Mouse (Mus musculus) spleen, embryonic (tissue): ENCODE data around the gene 1700066M21Rik.

Source experiments
- CTCF ChIA-PET: fragments of 350-600 bp; sonication (Branson Sonifier 250); formaldehyde crosslinking; loops from one replicate; lab custom pipeline; 2022; lab: Charles Lee

Gene 1700066M21Rik

GRCm38 (mm10) chr1:57390993-57391790 lies 13.8 kb downstream of the 1700066M21Rik start:
- CTCF ChIA-PET, result no interaction called here

DNA sequence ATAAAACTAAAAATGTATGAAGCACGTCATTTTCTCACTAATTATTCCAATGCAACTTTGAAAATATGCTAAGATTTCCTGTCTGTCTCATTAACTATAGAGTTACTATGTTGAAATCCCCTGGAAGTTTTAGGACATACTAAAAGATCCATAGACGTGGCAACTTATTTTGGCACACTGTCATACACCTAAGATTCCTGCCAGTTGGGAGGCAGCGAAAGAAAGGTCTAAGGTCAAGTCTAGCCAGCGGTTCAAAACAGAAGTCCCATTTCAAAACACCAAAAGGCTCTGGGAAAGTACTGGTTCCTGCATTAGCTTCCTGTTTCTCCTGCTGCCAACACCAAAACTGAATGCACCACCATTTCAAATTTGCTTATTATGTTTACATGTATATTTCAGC lies 15.0 kb downstream of the 1700066M21Rik start:
- CTCF ChIA-PET, result no interaction called here

GRCm38 (mm10) chr1:57394051-57394450 lies 16.6 kb downstream of the 1700066M21Rik start:
- CTCF ChIA-PET, result interaction anchor here (1.1 kb wide), 1 partner anchor 17 kb away, joined by 3 read pairs; the partner anchor contains the start of gene 1700066M21Rik

DNA sequence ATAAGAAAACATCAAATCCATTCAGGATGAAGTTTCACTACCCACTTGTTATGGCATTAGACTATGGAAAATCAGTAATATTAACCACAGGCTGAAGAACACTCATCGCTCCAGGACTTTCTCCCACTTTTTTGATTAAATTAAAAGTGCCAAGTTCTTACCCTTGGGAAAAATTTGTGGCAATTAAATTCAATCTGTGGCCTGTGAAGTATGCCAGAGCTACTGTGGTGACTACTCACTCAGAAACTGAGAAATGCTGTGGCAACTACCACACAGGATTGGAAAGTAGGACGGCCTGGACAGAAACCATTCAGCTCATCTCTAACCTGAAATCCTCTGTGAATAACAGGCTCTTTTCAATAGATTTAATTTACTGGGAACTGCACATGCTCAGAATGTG lies 22.9 kb downstream of the 1700066M21Rik start:
- CTCF ChIA-PET, result no interaction called here

GRCm38 (mm10) chr1:57400877-57401276 lies 23.5 kb downstream of the 1700066M21Rik start:
- CTCF ChIA-PET, result no interaction called here

- CTCF ChIA-PET, result no interaction called here
These were observed 24.7 kb downstream of the 1700066M21Rik start for GRCm38 (mm10) chr1:57402116-57402515.

DNA sequence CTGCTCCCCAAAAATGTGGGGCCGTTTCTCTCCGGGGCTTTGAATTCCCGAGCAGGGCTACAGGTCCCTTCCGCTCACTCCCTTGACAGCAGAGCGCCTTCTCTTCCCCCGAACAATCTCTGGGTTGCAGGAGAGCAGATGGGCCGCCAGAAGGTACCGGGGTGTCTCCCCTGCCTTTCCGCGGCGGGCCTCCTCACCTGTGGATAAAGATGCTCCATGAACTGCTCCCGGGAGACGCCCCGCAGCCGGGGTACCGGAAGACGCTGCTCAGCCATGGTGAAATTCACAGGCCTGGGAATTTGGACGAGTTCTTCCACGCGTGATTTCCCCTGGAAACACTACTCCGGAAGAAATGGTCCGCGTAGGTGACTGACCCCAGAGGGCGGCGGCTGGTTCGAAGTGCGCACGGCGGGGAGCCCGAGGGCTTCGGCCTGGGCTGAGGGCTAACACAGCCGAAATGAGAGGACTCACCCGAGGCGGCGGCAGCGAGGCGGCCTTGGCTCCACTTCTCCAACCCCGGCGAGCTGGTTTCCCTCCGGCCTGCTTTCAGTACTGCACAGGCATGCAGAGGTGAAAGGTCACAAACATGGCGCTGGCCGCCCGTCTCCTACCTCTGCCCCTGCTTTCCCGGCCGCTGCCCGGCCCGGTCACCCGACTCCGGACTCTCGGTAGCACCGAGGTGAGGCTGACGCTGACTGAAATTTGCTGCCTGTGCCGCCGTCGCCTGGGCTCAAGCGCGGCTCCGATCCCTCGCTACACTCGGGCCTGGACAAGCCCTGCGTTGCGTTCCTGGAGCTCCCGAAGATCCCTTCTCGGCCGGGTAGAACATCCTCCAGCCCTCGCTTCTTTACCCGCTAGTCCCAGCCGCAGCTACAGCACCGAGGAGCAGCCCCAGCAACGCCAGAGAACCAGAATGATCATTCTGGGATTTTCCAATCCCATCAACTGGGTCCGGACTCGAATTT lies 29.0 kb downstream of the 1700066M21Rik start, which contains the start of the genes Maip1 and Tyw5:
Maip1 (plus strand) TSS at position 142 of the 965 bp plus-strand sequence.
Tyw5 (minus strand) TSS at position 915 of the 965 bp plus-strand sequence.
- CTCF ChIA-PET, result no interaction called here

DNA sequence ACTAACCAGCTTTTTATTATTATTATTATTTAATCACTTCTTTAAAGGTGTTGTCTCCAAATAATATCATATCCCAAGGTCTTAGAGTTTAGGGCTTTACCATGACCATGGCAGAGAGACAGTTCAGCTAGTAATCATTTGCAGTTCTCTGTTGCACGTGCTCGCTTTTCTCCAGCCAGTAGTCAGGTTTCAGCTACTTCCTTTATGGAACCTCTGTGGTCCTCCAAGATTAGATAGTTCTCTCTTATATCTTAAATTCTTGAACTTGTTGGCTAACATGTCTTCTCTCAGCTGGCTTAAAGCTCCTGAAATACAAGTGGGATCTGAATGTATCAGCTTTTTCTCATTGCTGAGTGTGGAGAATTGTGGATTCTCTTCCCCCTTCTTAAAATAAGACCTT lies 31.6 kb downstream of the 1700066M21Rik start:
- CTCF ChIA-PET, result no interaction called here

- CTCF ChIA-PET, result no interaction called here
These were observed 36.0 kb downstream of the 1700066M21Rik start for GRCm38 (mm10) chr1:57413397-57413796.

- CTCF ChIA-PET, result no interaction called here
These were observed 46.3 kb downstream of the 1700066M21Rik start for GRCm38 (mm10) chr1:57423696-57424095.

DNA sequence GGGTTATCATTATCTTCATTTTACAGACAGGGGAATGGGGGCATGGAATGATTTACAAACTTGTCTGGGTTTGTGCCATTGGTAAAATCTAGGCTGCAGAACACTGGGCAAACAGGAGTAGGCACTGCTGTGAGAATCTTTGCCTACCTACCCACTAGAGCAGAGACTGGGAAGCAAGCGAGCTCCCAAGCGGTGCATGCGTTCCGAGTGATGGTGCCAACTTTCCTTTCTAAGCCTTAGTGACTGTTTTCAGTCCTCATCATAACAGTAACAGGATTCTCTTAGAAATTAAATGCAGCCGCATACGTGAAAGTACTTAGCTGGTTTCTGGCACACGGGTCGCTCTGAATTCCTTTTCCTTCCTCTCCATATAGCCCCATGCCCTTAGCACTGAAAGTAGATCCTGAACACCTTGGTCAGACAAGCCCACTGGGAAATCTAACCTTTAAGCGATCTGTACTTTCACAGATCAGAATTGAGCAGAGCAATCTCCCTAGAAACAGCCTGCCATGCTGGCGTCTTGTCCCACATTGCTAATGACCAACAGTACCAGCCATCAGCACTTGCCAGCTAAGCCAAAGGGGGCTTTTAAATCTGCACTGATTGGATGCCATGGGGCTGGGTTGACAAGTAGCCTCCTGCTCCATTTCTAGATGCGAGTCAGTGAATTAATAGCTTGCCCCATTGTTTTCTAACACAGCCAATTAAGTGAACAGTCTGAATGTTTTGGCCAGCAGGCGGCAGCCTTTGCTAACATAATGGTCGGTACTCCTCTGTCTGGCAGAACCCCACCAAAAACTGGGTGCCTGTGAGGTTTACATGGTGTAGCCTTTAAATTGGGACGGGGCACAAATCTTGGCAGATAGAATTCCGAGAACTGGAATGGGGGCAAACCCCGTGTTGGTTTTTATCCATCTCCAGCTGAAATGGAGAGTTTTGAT lies 51.2 kb downstream of the 1700066M21Rik start:
- CTCF ChIA-PET, result interaction anchor here (1.0 kb wide), 1 partner anchor 868 kb away, joined by 3 read pairs; no protein-coding TSS in a partner anchor

DNA sequence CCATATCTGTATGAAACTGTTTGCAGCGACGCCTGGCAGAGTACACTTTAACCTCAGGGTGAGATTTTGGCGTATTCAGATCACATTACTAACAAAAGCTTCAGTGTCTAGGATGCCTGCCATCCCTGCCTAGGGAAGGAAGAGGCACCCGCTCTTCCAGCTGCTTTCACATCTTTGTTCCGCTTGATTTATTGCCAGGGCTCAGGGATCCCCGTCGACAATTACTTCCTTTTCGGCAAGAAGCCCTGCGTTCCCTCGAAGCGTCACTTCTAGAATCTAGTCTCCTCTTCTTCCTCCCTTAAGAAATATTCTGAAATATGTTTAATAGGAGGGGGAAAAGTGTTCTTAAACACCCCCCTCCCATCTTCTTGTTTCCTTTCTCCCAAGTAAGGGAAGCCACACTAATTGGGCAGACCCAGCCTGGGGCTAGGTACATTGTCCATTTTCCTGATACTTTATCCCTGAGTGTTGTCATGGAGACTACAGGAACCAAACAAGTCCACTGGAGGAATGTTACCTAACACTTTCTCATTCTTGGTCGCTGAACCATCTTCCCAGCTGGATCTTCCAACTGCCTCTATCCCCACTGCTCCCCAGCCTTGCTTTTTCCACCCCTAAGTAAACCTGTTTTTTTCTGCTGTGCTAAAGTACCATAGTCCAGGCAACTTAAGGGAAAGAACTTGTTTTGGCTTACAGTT lies 52.5 kb downstream of the 1700066M21Rik start:
- CTCF ChIA-PET, result interaction anchor here (0.5 kb wide), 1 partner anchor 178 kb away, joined by 3 read pairs; no protein-coding TSS in a partner anchor

- CTCF ChIA-PET, result no interaction called here
These were observed 55.7 kb downstream of the 1700066M21Rik start for GRCm38 (mm10) chr1:57433141-57433540.
